Mouse (Mus musculus): ENCODE measurements around the gene Tmod1. TPM values are rescaled to one million over a fixed set of nuclear protein-coding genes. Genes with fewer than 3 reads are reported as not detected.

Tmod1 gene
- polyA plus RNA-seq, 1 experiment: 0.67 TPM

GRCm38 (mm10) chr4:46065695-46066340 lies 27.1 kb downstream of the Tmod1 start:
- no peaks in the 10 kb centered on the region for H3K4me1 ChIP-seq (ENCODE audit: control insufficient read depth, insufficient read depth, insufficient read length, low read length)
- no peak overlapping the region for H3K27ac ChIP-seq (ENCODE audit: insufficient read depth, low read depth, low read length)
- 50% methylated on average over 8 of the region's 8 CpGs for WGBS
- H3K36me3 ChIP-seq (ENCODE audit: control insufficient read depth, insufficient read depth, low read length): no peaks in the 10 kb centered on the region
- TF ChIP-seq POLR2A (IDR thresholded peaks at IDR 0.05; ENCODE audit: low read depth, low read length) (no peak), CTCF (IDR thresholded peaks at IDR 0.05; ENCODE audit: extremely low read depth, insufficient read length, insufficient replicate concordance, low read depth, low read length) (no peak)
- no peaks in the 10 kb centered on the region for H3K27me3 ChIP-seq (ENCODE audit: control insufficient read depth, insufficient read depth, low read length)
- no peak overlapping the region for H3K4me3 ChIP-seq (ENCODE audit: low read depth, low read length)

DNA sequence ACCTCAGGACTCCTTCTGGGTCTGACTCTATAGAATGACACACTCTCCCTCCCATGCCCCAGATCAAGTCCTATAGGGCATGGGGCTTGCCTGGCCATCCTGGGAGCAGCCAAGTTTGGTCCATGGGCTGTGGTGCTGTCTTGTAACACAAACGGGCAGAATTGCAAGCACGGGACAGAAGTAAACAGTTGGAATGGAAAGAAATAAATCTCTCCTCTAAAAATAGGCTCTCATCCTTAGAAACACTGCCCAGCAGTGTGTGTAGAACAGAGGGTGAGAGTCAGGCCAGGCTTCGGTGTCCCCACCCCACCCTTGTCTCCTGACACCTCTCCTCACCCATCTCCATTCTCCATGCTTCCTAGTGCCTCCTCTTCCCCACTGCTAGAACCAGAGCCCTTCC lies 29.3 kb downstream of the Tmod1 start:
- H3K4me3 ChIP-seq (ENCODE audit: low read depth, low read length): no peak overlapping the region
- 71% methylated on average over 3 of the region's 3 CpGs for WGBS
- no peaks in the 10 kb centered on the region for H3K36me3 ChIP-seq (ENCODE audit: control insufficient read depth, insufficient read depth, low read length)
- no peaks in the 10 kb centered on the region for H3K27me3 ChIP-seq (ENCODE audit: control insufficient read depth, insufficient read depth, low read length)
- TF ChIP-seq CTCF (IDR thresholded peaks at IDR 0.05; ENCODE audit: extremely low read depth, insufficient read length, insufficient replicate concordance, low read depth, low read length) (no peak), POLR2A (IDR thresholded peaks at IDR 0.05; ENCODE audit: low read depth, low read length) (no peak)
- no peaks in the 10 kb centered on the region for H3K4me1 ChIP-seq (ENCODE audit: control insufficient read depth, insufficient read depth, insufficient read length, low read length)
- 0 out of 2 replicates have a peak overlapping the region, but pooled peaks have one; percentile 28 for H3K27ac ChIP-seq (ENCODE audit: insufficient read depth, low read depth, low read length)

- Histone ChIP-seq H3K36me3 (ENCODE audit: control insufficient read depth, insufficient read depth, low read length) (no peaks in the 10 kb centered on the region), H3K4me1 (ENCODE audit: control insufficient read depth, insufficient read depth, insufficient read length, low read length) (no peaks in the 10 kb centered on the region), H3K27me3 (ENCODE audit: control insufficient read depth, insufficient read depth, low read length) (no peaks in the 10 kb centered on the region), H3K4me3 (ENCODE audit: low read depth, low read length) (no peak overlapping the region), H3K27ac (ENCODE audit: insufficient read depth, low read depth, low read length) (0 out of 2 replicates have a peak overlapping the region, but pooled peaks have one; percentile 28)
- TF ChIP-seq CTCF (IDR thresholded peaks at IDR 0.05; ENCODE audit: extremely low read depth, insufficient read length, insufficient replicate concordance, low read depth, low read length) (no peak), POLR2A (IDR thresholded peaks at IDR 0.05; ENCODE audit: low read depth, low read length) (no peak)
- 41% methylated on average over 1 of the region's 1 CpGs for WGBS
Observed at GRCm38 (mm10) chr4:46068573-46068972, 29.8 kb downstream of the Tmod1 start.

GRCm38 (mm10) chr4:46069851-46070482 lies 31.2 kb downstream of the Tmod1 start:
- WGBS: 66% methylated on average over 6 of the region's 6 CpGs

GRCm38 (mm10) chr4:46072631-46073030 lies 33.9 kb downstream of the Tmod1 start:
- TF ChIP-seq POLR2A (IDR thresholded peaks at IDR 0.05; ENCODE audit: low read depth, low read length) (no peak), CTCF (IDR thresholded peaks at IDR 0.05; ENCODE audit: extremely low read depth, insufficient read length, insufficient replicate concordance, low read depth, low read length) (no peak)
- Histone ChIP-seq H3K4me3 (ENCODE audit: low read depth, low read length) (no peak overlapping the region), H3K27me3 (ENCODE audit: control insufficient read depth, insufficient read depth, low read length) (no peaks in the 10 kb centered on the region), H3K27ac (ENCODE audit: insufficient read depth, low read depth, low read length) (no peak overlapping the region), H3K4me1 (ENCODE audit: control insufficient read depth, insufficient read depth, insufficient read length, low read length) (no peaks in the 10 kb centered on the region), H3K36me3 (ENCODE audit: control insufficient read depth, insufficient read depth, low read length) (no peaks in the 10 kb centered on the region)
- WGBS: 86% methylated on average over 6 of the region's 6 CpGs

More at GRCm38 (mm10) chr4:46069851-46070482, 31.2 kb downstream of the Tmod1 start:
- H3K4me1 ChIP-seq (ENCODE audit: control insufficient read depth, insufficient read depth, insufficient read length, low read length): no peaks in the 10 kb centered on the region
- no peaks in the 10 kb centered on the region for H3K27me3 ChIP-seq (ENCODE audit: control insufficient read depth, insufficient read depth, low read length)
- H3K36me3 ChIP-seq (ENCODE audit: control insufficient read depth, insufficient read depth, low read length): no peaks in the 10 kb centered on the region
- no peak overlapping the region for H3K27ac ChIP-seq (ENCODE audit: insufficient read depth, low read depth, low read length)
- TF ChIP-seq POLR2A (IDR thresholded peaks at IDR 0.05; ENCODE audit: low read depth, low read length) (no peak), CTCF (IDR thresholded peaks at IDR 0.05; ENCODE audit: extremely low read depth, insufficient read length, insufficient replicate concordance, low read depth, low read length) (no peak)
- no peak overlapping the region for H3K4me3 ChIP-seq (ENCODE audit: low read depth, low read length)

GRCm38 (mm10) chr4:46073736-46074135 lies 35.0 kb downstream of the Tmod1 start:
- Histone ChIP-seq H3K27ac (ENCODE audit: insufficient read depth, low read depth, low read length) (no peak overlapping the region), H3K27me3 (ENCODE audit: control insufficient read depth, insufficient read depth, low read length) (no peaks in the 10 kb centered on the region), H3K4me1 (ENCODE audit: control insufficient read depth, insufficient read depth, insufficient read length, low read length) (no peaks in the 10 kb centered on the region), H3K4me3 (ENCODE audit: low read depth, low read length) (no peak overlapping the region), H3K36me3 (ENCODE audit: control insufficient read depth, insufficient read depth, low read length) (no peaks in the 10 kb centered on the region)
- WGBS: 47% methylated on average over 4 of the region's 4 CpGs
- TF ChIP-seq CTCF (IDR thresholded peaks at IDR 0.05; ENCODE audit: extremely low read depth, insufficient read length, insufficient replicate concordance, low read depth, low read length) (no peak), POLR2A (IDR thresholded peaks at IDR 0.05; ENCODE audit: low read depth, low read length) (no peak)

DNA sequence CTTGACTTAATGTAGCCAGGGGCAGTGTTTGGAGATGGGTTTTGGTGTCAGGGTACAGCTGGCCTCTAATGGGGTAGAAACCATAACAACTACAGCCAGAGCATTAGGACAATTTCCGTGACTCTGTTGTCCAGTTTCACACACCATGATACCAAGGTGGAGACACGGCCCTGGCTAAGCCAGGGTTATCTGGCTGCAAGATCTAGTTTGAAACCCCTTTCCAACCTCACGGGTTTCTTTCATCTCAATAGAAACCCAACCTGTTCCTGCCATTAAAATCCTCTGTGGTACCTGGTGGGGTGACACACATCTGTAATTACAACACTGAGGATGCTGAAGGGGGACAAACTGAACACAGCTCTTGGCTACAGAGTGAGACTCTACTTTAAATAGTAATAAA lies 36.9 kb downstream of the Tmod1 start:
- TF ChIP-seq POLR2A (IDR thresholded peaks at IDR 0.05; ENCODE audit: low read depth, low read length) (no peak), CTCF (IDR thresholded peaks at IDR 0.05; ENCODE audit: extremely low read depth, insufficient read length, insufficient replicate concordance, low read depth, low read length) (no peak)
- WGBS: 82% methylated on average over 3 of the region's 3 CpGs
- no peaks in the 10 kb centered on the region for H3K27me3 ChIP-seq (ENCODE audit: control insufficient read depth, insufficient read depth, low read length)
- no peaks in the 10 kb centered on the region for H3K36me3 ChIP-seq (ENCODE audit: control insufficient read depth, insufficient read depth, low read length)
- no peak overlapping the region for H3K4me3 ChIP-seq (ENCODE audit: low read depth, low read length)
- H3K4me1 ChIP-seq (ENCODE audit: control insufficient read depth, insufficient read depth, insufficient read length, low read length): no peaks in the 10 kb centered on the region
- H3K27ac ChIP-seq (ENCODE audit: insufficient read depth, low read depth, low read length): no peak overlapping the region

All from small intestine, adult 2 months (tissue).